Mouse (Mus musculus) forebrain, embryonic 12.5 days (tissue): ENCODE measurements around the gene Dcps. TPM values are rescaled to one million over a fixed set of nuclear protein-coding genes. Genes with fewer than 3 reads are reported as not detected.

Experiments used
- ATAC-seq: fragments of 200-750 bp; cut with Nextera tagmentation; 2 replicates; pipeline ENCODE4 v1.8.0; 2017; ENCODE audit warnings: moderate TSS enrichment; ENCODE audit not compliant: low FRiP score
- H3K27ac ChIP-seq: fragments of 300-500 bp; sonication (generic); 2 replicates; pipeline ENCODE4 v1.5.1; 2016; ENCODE audit warnings: mild to moderate bottlenecking
- H3K27me3 ChIP-seq: fragments of 300-500 bp; sonication (generic); 2 replicates; pipeline ENCODE4 v1.6.1; 2016; ENCODE audit warnings: mild to moderate bottlenecking
- H3K36me3 ChIP-seq: fragments of 300-500 bp; sonication (generic); replicated peaks from 2 replicates; pipeline ENCODE4 v1.6.1; 2016; ENCODE audit warnings: mild to moderate bottlenecking
- H3K4me1 ChIP-seq: fragments of 300-500 bp; sonication (generic); 2 replicates; pipeline ENCODE4 v1.6.1; 2016
- H3K4me2 ChIP-seq: fragments of 300-500 bp; sonication (generic); 2 replicates; pipeline ENCODE4 v1.6.1; 2016; ENCODE audit warnings: mild to moderate bottlenecking, moderate library complexity
- H3K4me3 ChIP-seq: fragments of 300-500 bp; sonication (generic); replicated peaks from 2 replicates; pipeline ENCODE4 v1.5.1; 2016; ENCODE audit warnings: mild to moderate bottlenecking
- H3K9ac ChIP-seq: fragments of 300-500 bp; sonication (generic); 2 replicates; pipeline ENCODE4 v1.6.1; 2016; ENCODE audit warnings: mild to moderate bottlenecking
- H3K9me3 ChIP-seq: fragments of 300-500 bp; sonication (generic); 2 replicates; pipeline ENCODE4 v1.6.1; 2016
- WGBS: fragments of 180-500 bp; shearing (Covaris S2); methylation state at CpG from one replicate; pipeline ENCODE4 v1.1.7; 2016; 5-methylcytosine and 5-hydroxymethylcytosine counted together
- polyA plus RNA-seq: library from polyadenylated mRNA; unstranded; fragments of >200 nt; fragmentation: Nextera tagmentation; extraction: Ambion mirVana; gene quantifications from 2 replicates; pipeline ENCODE4 v1.2.1, GENCODE M21; 2016

Dcps gene
- polyA plus RNA-seq, 1 experiment from 2014 or later: 90.1 TPM

GRCm38 (mm10) chr9:35123804-35124677 is 51.8 kb downstream of the Dcps start:
- Histone ChIP-seq H3K4me2 (no peak overlapping the region), H3K4me1 (no peaks in the 10 kb centered on the region), H3K27me3 (no peaks in the 10 kb centered on the region), H3K36me3 (peaks cover 33% of the 10 kb centered on the region), H3K9ac (no peak overlapping the region), H3K9me3 (no peaks in the 10 kb centered on the region), H3K4me3 (no peak overlapping the region), H3K27ac (no peak overlapping the region)
- no peak for ATAC-seq
- WGBS: 83% methylated on average over 11 of the region's 11 CpGs

DNA sequence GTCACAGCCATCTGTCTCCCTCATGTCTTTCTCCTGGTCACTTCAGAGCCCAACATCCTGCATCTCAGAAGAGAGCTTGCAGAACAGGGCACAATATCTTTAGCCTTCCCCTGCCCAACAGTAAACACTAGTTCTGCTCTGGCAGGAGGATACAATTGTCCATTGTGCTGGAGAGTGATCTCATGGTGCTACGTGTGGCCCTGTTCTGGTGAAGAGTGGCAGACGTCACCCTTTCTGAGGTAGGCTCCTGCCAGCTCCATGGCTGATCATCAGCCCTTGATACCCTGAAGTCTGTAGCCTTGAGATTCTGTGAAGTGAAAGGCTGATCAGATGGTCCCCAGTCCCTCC is 52.4 kb downstream of the Dcps start:
- Histone ChIP-seq H3K4me1 (no peaks in the 10 kb centered on the region), H3K4me2 (no peak overlapping the region), H3K36me3 (peaks cover 27% of the 10 kb centered on the region), H3K9me3 (no peaks in the 10 kb centered on the region), H3K9ac (no peak overlapping the region), H3K27me3 (no peaks in the 10 kb centered on the region), H3K4me3 (no peak overlapping the region), H3K27ac (no peak overlapping the region)
- 67% methylated on average over 2 of the region's 2 CpGs for WGBS
- no peak for ATAC-seq

DNA sequence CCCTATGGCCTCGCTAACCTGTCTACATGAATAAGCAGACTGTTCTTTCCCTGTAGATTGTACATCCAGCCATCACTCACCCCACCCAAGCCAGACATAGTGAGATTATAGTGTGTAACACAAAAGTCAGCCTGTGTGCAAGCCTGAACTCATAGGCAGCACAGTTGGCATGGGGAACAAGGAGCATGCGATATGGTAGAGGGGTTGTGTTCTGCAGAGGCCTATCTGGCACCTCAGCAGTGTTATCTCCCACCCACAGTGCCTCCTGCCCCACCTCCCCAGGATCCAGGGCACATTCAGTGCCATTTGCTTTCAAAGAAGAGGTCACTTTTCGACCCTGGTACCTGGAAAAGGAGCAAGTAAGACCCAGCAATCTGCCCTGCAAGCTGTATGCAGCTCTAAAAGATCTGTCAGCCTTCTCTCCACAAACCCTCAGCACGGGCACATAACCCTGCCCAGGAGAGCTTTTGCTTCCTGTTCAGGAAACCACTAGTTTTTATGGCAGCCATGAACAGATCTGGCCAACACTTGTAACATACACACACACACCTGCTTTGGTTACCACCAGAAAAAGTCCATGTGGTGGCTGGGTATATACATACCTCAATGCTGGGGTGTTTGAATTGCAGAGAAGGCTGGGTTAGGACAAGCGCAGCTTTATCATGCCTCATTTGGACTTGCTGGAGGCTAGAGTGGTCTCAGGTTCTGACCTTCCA is 53.2 kb downstream of the Dcps start:
- no peaks in the 10 kb centered on the region for H3K27me3 ChIP-seq
- no peak overlapping the region for H3K4me3 ChIP-seq
- no peak overlapping the region for H3K4me2 ChIP-seq
- ATAC-seq: no peak
- no peak overlapping the region for H3K27ac ChIP-seq
- H3K9me3 ChIP-seq: no peaks in the 10 kb centered on the region
- peaks cover 3% of the 10 kb centered on the region for H3K4me1 ChIP-seq
- peaks cover 24% of the 10 kb centered on the region for H3K36me3 ChIP-seq
- H3K9ac ChIP-seq: no peak overlapping the region
- 87% methylated on average over 5 of the region's 5 CpGs for WGBS

- H3K9me3 ChIP-seq: no peaks in the 10 kb centered on the region
Observed at GRCm38 (mm10) chr9:35119168-35119567, 56.7 kb downstream of the Dcps start, which contains the start of gene St3gal4. Gene St3gal4, minus strand, starts transcription at chr9:35119268.

DNA sequence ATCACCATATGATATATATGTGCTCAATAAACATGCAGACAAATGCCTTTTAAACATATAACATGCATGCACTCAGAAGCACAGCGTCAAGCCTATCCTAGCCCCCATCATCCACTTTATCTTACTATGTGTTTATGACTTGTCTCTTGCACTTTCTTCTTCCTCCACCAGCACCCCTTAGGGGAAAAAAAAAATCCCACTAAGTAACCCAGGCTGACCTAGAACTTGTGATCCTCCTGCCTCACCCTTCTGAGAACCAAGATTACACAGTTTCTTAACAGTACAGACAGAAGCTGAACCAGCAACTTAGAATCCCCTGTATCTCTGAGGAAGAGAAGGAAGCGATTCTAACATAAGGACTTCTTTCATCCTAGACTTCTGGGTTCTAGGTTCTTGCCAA is 57.3 kb downstream of the Dcps start:
- Histone ChIP-seq H3K27me3 (no peaks in the 10 kb centered on the region), H3K4me3 (no peak overlapping the region), H3K4me1 (peaks cover 22% of the 10 kb centered on the region), H3K9ac (no peak overlapping the region), H3K4me2 (no peak overlapping the region), H3K27ac (no peak overlapping the region), H3K36me3 (peaks cover 4% of the 10 kb centered on the region), H3K9me3 (no peaks in the 10 kb centered on the region)
- 92% methylated on average over 2 of the region's 2 CpGs for WGBS
- ATAC-seq: no peak

More at GRCm38 (mm10) chr9:35119168-35119567, 56.7 kb downstream of the Dcps start, which contains the start of gene St3gal4:
- no peak within 1 kb of the TSS for H3K27ac ChIP-seq
- H3K27me3 ChIP-seq: no peaks in the 10 kb centered on the region
- H3K4me1 ChIP-seq: peaks cover 22% of the 10 kb centered on the region
- H3K9ac ChIP-seq: no peak within 1 kb of the TSS
- H3K36me3 ChIP-seq: peaks cover 4% of the 10 kb centered on the region
- WGBS: 86% methylated on average over 6 of the region's 6 CpGs
- no peak within 1 kb of the TSS for H3K4me3 ChIP-seq
- no peak for ATAC-seq
- H3K4me2 ChIP-seq: no peak within 1 kb of the TSS

GRCm38 (mm10) chr9:35117384-35118295 is 58.2 kb downstream of the Dcps start:
- no peaks in the 10 kb centered on the region for H3K9me3 ChIP-seq
- 34% methylated on average over 15 of the region's 15 CpGs for WGBS
- H3K4me2 ChIP-seq: peak overlapping the region; percentile 81
- H3K27ac ChIP-seq: peak overlapping the region; percentile 74; the same call in 1 of the 2 replicates
- no peaks in the 10 kb centered on the region for H3K27me3 ChIP-seq
- peaks cover under 1% of the 10 kb centered on the region for H3K36me3 ChIP-seq
- H3K4me3 ChIP-seq: peak overlapping the region; percentile 75
- ATAC-seq: 0 out of 2 replicates have a peak, but pooled peaks have one; percentile 14
- peak overlapping the region; percentile 82 for H3K9ac ChIP-seq
- peaks cover 22% of the 10 kb centered on the region for H3K4me1 ChIP-seq

DNA sequence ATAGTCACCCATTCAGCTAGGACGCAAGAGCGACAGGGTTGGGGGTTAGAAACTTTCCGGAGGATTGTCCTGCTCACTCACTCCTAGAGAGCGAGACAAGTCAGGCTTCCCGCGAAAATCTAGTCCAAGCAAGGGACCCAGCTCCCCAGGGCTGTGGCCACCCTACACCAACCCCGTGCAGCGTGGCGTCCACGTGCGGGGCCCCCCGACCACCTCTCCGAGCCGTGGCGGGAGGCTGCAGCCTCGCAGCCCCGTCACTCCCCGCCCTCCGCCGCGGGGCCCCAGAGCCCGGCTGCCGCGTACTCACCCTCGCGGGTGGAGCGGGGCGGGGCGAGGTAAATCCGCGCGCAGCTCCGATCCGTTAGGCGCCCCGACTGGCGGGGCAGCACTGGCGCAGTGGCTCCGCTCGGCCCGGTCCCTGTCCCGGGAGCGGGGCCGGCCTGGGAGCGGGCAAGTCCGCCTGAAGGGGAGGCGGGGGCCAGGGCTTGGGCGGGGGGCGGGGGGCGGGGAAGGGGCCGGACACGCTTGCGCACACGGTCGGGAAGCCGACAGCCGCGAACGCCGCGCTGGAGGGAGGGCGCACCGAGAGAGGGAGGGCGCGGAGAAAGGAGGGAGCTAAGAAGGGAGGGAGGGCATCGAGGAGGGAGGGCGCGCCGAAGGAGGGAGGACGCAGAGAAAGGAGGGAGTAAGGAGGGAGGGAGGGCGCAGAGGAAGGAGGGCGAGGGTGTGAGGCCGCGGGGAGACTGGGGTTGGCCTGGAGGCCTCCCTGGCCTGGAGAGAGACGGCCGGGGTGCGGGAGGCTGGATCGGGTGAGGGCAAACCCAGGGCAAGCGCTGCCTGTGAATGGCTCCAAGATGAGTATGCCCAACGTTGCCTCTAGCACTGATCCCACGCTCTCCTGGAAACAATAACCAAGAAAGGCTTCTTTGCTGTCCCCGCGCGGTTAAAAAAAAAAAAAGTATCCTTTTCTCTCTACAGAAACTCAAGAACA is 59.2 kb downstream of the Dcps start:
- under 1% methylated on average over 81 of the region's 84 CpGs for WGBS
- no peaks in the 10 kb centered on the region; the same call in 1 of the 2 replicates for H3K36me3 ChIP-seq
- H3K4me1 ChIP-seq: peaks cover 30% of the 10 kb centered on the region
- H3K27me3 ChIP-seq: no peaks in the 10 kb centered on the region
- H3K9me3 ChIP-seq: no peaks in the 10 kb centered on the region
- peak overlapping the region; percentile 82 for H3K9ac ChIP-seq
- H3K4me2 ChIP-seq: peak overlapping the region; percentile 81
- peak; percentile 89 for ATAC-seq
- peak overlapping the region; percentile 75 for H3K4me3 ChIP-seq
- H3K27ac ChIP-seq: peak overlapping the region; percentile 74

GRCm38 (mm10) chr9:35115804-35116203 is 60.1 kb downstream of the Dcps start:
- no peaks in the 10 kb centered on the region for H3K27me3 ChIP-seq
- no peak overlapping the region for H3K27ac ChIP-seq
- H3K36me3 ChIP-seq: no peaks in the 10 kb centered on the region
- 39% methylated on average over 4 of the region's 4 CpGs for WGBS
- H3K9me3 ChIP-seq: no peaks in the 10 kb centered on the region
- ATAC-seq: no peak
- H3K9ac ChIP-seq: peak overlapping the region; percentile 82
- peak overlapping the region; percentile 75 for H3K4me3 ChIP-seq
- peak overlapping the region; percentile 81 for H3K4me2 ChIP-seq
- H3K4me1 ChIP-seq: peaks cover 33% of the 10 kb centered on the region

DNA sequence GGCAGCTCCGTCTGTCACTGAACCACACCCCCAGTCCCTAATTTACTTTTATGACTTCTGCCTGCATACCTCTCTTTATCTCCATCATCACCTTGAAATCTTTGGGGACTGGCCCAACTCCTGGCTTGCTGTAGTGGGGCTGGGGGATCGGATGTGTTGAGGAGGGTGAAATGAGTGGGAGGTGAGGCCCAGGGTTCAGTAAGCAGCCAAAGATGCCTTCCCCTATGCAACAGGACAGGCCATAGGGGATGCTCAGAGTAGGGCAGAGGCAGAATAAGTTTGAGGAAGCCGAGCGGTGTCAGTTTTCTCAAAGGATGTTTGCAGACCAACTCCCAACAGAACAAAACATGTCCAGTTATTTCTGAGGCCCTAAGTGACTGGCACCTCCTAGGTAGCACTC is 60.6 kb downstream of the Dcps start:
- Histone ChIP-seq H3K27ac (no peak overlapping the region), H3K4me1 (peaks cover 36% of the 10 kb centered on the region), H3K4me2 (peak overlapping the region; percentile 81), H3K36me3 (no peaks in the 10 kb centered on the region), H3K9ac (no peak overlapping the region), H3K9me3 (no peaks in the 10 kb centered on the region), H3K4me3 (no peak overlapping the region), H3K27me3 (no peaks in the 10 kb centered on the region)
- 82% methylated on average over 3 of the region's 4 CpGs for WGBS
- ATAC-seq: no peak

DNA sequence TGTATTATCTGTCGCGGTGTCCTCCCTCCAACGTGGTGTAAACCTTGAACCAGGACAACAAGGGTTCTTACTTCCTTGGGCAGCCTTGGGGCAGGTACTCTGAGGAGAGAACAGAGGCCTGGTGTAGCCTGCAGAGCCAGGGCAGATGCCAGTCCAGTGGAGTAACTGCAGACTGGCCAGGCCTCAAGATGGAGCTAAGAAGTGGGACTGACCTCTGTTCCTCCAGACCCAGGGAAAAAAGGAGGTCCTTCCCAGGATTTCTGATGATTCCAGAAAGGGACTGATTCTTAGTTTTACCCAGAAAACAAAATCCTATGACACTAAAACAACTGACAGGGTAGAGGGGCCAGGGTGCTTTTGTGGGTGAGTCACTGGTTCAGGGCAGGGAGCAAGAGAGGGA is 61.6 kb downstream of the Dcps start:
- Histone ChIP-seq H3K27ac (no peak overlapping the region), H3K4me2 (no peak overlapping the region), H3K9ac (no peak overlapping the region), H3K9me3 (no peaks in the 10 kb centered on the region), H3K36me3 (no peaks in the 10 kb centered on the region), H3K4me3 (no peak overlapping the region), H3K27me3 (no peaks in the 10 kb centered on the region), H3K4me1 (peaks cover 38% of the 10 kb centered on the region)
- ATAC-seq: no peak
- 90% methylated on average over 3 of the region's 3 CpGs for WGBS
